Mouse (Mus musculus) 3134 (cell line): ENCODE data around the gene Cfc1.
"Not testable (repeated sequence)": the region's sequence is repeated elsewhere in the genome, so short reads cannot be mapped to it uniquely, and the experiment has no call there.

Experiments
- DNase-seq: peaks from one replicate; pipeline ENCODE4 v3.0.0-alpha.2; 2011; ENCODE audit warnings: low spot score; ENCODE audit not compliant: insufficient read length; ENCODE audit errors: extremely low read depth

Cfc1 gene

GRCm38 (mm10) chr1:34535043-34535698 is at the start of gene Cfc1:
Cfc1 (plus strand) TSS chr1:34535648.
- DNase-seq, result not testable (repeated sequence)

- DNase-seq, result no peak
Measured at GRCm38 (mm10) chr1:34487383-34487782, 48.1 kb upstream of the Cfc1 start.

- DNase-seq, result no peak
Measured at GRCm38 (mm10) chr1:34489852-34490541, 45.5 kb upstream of the Cfc1 start.

- DNase-seq, result no peak
Measured at GRCm38 (mm10) chr1:34491480-34491879, 44.0 kb upstream of the Cfc1 start.

GRCm38 (mm10) chr1:34502991-34503390 is 32.5 kb upstream of the Cfc1 start:
- DNase-seq, result no peak

GRCm38 (mm10) chr1:34505307-34505706 is 30.1 kb upstream of the Cfc1 start:
- DNase-seq, result peak; percentile 27

GRCm38 (mm10) chr1:34505970-34506551 is 29.4 kb upstream of the Cfc1 start:
- DNase-seq, result no peak

- no peak for DNase-seq
Measured at GRCm38 (mm10) chr1:34507986-34508385, 27.5 kb upstream of the Cfc1 start.

- DNase-seq, result no peak
Measured at GRCm38 (mm10) chr1:34510575-34510981, 24.9 kb upstream of the Cfc1 start.

- no peak for DNase-seq
Measured at GRCm38 (mm10) chr1:34511027-34511426, 24.4 kb upstream of the Cfc1 start.

GRCm38 (mm10) chr1:34513068-34513467 is 22.4 kb upstream of the Cfc1 start:
- no peak for DNase-seq

- DNase-seq, result no peak
Measured at GRCm38 (mm10) chr1:34516595-34516994, 18.9 kb upstream of the Cfc1 start.

- DNase-seq, result not testable (repeated sequence)
Measured at GRCm38 (mm10) chr1:34517297-34517696, 18.2 kb upstream of the Cfc1 start.

- not testable (repeated sequence) for DNase-seq
Measured at GRCm38 (mm10) chr1:34517797-34518196, 17.7 kb upstream of the Cfc1 start.

- DNase-seq, result no peak
Measured at GRCm38 (mm10) chr1:34518259-34518658, 17.2 kb upstream of the Cfc1 start.

GRCm38 (mm10) chr1:34522205-34522849 is 13.1 kb upstream of the Cfc1 start:
- DNase-seq, result no peak

GRCm38 (mm10) chr1:34522850-34523244 is 12.6 kb upstream of the Cfc1 start:
- DNase-seq, result no peak

- DNase-seq, result no peak
Measured at GRCm38 (mm10) chr1:34523647-34524046, 11.8 kb upstream of the Cfc1 start.

GRCm38 (mm10) chr1:34534574-34534973 is 874 bp upstream of the Cfc1 start:
- DNase-seq, result not testable (repeated sequence)

GRCm38 (mm10) chr1:34536291-34536766 is 881 bp downstream of the Cfc1 start:
- DNase-seq, result no peak

GRCm38 (mm10) chr1:34536767-34537485 is 1.5 kb downstream of the Cfc1 start:
- DNase-seq, result peak; percentile 11
